Mouse (Mus musculus) G1E (cell line): Measurements from ENCODE around the gene Plekho2.

ENCODE experiments used
- CTCF ChIP-seq: IDR thresholded peaks from 2 replicates; pipeline ENCODE4 v1.5.1; 2012; ENCODE audit warnings: low read depth, low read length, inconsistent platforms, mixed read lengths
- GATA1 ChIP-seq: IDR thresholded peaks from 2 replicates; pipeline ENCODE4 v1.6.1; 2012; ENCODE audit warnings: borderline replicate concordance, low read length, inconsistent platforms, mixed read lengths
- GATA2 ChIP-seq: IDR thresholded peaks from 2 replicates; pipeline ENCODE4 v1.6.1; 2012; ENCODE audit warnings: low read depth, low read length, inconsistent platforms, borderline replicate concordance
- POLR2AphosphoS5 ChIP-seq: IDR thresholded peaks from 2 replicates; pipeline ENCODE4 v1.6.1; 2012; ENCODE audit warnings: low read depth, low read length, inconsistent platforms; ENCODE audit not compliant: insufficient replicate concordance
- TAL1 ChIP-seq: conservative IDR thresholded peaks from 2 replicates; pipeline ENCODE4 v1.6.1; 2012; ENCODE audit warnings: low read depth, low read length, inconsistent platforms, mixed read lengths

DNA sequence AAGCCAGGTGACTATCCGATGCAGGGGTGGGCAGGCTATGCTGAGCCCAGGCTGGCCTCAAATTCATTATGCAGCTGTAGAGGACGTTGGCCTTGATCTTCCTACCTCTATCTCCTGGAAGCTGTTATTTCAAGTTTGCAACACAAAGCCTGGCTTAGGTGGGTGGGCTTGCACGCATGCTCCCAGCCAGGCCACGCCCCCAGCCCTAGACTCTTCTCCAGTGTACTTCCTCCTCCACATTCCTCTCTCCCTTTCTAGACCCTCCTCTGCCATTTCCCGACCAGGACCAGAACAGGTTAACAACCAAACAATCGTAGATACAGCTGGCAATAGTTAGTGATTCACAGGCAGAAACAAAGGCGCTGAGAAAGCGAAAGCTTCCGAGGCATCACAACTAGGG lies 13.8 kb upstream of the Plekho2 start:
- TF ChIP-seq GATA1 (no peak), CTCF (no peak), GATA2 (no peak), TAL1 (no peak), POLR2AphosphoS5 (no peak)
